Mouse (Mus musculus): ENCODE data around the gene Cyp2f2.

DNA sequence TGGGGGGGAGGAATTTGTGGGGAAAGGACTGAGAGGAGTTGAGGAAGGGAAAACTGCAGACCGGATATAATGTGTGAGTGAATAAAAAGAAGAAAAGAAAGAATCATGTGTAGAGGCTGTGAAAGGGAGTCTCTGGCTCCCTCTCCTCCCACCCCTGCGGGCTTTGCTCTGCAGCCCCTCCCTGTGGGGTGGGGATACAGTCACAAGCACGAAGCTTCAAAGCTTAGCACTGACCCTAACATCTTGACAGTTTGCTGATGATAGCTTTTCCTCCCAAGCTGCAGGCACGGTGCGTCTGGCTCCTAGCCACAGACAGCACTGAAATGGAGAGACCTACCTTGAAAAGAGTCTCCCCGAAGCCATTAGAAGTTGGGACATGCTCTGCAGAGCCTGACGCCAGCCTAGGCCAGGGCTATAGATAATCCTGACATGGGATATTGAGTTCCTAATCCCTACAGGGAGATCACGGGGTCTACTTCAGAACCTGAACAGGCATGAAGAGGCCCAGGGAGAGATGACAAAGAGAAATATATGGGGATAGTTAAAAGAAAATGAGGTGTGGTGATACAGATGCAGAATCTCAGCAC, 16.8 kb downstream of the Cyp2f2 start:
- TF ChIP-seq CTCF (IDR thresholded peaks at IDR 0.05; ENCODE audit: extremely low read depth, insufficient read depth, low read length) (no peak), POLR2A (IDR thresholded peaks at IDR 0.05; ENCODE audit: extremely low read depth, insufficient read depth, low read length) (no peak)
